Mouse (Mus musculus) layer of hippocampus, adult 18-20 months (tissue): ENCODE measurements at regions not wholly inside any gene's neighbourhood (a gene's known extent, or its start where the extent isn't known, plus 50 kb on each side); places are given as distances from the start of the nearest gene placed in this dataset.

Experiments used
- DNase-seq, 2 experiments: peaks; one replicate each; pipeline ENCODE4 v3.0.0; 2022; ENCODE audit warnings: low spot score in 2 of 2

DNA sequence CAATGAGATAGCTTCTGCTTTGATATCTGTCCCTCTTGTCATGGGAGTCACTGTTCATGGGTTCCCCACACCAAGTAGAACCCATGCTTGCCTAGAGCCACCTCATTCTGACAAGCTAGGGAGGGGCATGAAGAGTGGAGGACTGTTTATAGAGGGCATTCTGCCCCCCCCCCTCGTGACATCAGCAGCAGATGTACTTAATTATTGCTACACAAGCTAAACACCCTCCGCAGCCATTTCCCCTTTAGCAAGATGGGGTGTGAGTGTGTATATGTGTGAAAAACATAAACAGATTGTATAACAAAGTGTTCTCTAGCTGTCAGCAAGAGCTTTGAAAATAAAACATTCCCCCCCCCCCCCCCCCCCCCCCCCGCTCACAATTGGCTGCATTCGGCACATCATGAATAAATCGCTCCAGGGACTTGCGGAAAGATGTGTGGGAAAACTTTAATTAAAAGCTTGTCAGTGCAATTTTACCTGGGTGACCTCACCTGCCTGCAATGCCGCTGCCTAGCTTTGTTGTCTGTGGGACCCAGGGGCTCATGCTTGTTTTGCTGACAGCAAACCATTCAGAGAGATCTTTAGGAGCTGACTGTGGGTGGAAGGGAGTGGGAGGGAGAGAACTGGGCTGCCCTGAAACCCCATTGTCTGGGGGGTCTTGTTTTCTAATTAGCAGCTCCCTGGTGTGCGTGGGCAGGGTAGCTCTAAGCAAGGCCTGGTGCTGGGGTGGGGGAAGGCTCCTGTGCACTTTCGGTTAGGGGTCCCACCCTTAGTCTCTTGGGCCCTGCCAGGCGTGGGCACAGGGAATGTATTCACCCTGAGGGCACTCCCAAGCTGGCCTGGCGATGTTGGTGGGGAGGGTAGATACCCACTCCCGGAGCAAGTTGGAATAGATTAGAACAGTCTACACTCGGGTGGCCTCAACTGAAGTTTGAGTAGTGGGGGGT is 63.4 kb downstream of the Irx2 start:
- peak in 1 of 2 experiments; percentile 19 for DNase-seq

DNA sequence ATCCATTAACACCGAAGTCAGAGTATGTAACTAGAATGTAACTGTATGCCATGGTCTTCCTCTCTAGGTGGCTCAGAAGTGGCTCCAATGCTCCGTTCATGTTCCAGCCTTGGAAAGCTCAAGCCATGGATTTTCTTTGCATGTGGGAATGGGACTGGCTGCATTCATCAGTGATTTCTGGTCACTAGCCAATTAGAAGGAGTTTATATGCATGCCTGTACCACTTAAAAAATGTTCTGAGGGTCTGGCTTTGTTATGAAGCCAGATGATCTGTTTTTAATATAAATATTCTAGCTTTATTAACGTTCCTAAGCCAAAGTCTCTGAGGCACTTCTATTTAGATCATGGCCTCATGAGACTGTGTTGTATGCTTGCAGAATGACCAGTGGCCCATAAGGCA is 78.8 kb downstream of the Irx2 start:
- DNase-seq, result no peak

DNA sequence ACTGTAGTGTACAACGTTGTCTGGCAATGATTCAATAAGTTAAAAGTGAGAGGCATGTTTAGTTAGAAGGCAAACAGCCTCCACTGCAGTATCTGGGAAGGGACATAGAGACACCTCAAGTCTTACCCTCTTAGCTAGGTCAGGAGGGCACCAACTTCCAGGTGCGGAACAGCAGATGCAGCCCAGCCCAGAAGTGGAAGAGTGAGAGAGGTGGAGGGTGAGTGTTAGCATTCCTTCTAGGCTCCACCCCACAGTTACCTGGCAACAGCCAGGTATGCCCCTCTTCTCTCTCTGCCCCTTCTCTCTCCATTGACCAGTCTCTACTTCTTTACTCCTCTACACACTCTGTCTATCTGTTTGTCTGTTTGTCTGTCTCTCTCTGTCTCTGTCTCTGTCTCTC is 80.1 kb downstream of the Irx2 start:
- DNase-seq, result no peak

DNA sequence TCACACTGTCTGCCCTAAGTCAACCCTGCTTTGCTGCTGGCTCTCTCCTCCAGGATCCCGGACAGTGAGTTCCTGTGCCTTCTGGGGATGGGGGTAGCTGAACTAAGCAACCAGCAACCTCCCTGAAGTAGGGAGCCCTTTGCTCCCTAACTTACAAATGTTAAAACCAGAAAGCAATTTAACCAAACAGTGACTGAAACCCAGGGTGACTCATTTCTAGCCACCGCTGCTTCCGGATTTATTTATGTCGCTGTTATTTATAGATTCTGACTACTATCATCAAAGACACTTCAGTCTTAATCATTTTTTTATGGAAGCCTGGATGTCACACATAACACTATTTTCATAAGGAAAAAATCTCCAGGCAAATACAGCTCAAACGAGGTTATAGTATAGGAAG is 81.4 kb downstream of the Irx2 start:
- DNase-seq, result no peak

DNA sequence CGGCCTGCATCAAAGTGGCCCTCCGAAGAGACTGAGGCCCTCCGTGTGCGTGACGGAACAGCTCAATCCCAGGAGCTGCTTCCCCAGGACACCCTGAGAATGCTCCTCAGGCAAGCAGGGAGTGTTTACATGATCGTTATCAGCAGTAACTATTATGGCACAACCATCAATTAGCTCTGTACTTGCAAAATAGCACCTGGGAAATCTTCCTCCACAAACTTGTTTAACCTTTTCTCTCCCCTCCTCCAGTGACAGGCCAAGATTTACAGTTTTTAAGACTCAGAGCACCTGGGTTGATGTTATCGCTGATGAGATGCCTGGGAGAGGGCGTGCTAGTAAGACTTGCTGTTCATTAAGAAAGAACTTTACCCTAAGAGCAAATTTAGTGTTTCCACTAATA is 82.5 kb downstream of the Irx2 start:
- no peak for DNase-seq

DNA sequence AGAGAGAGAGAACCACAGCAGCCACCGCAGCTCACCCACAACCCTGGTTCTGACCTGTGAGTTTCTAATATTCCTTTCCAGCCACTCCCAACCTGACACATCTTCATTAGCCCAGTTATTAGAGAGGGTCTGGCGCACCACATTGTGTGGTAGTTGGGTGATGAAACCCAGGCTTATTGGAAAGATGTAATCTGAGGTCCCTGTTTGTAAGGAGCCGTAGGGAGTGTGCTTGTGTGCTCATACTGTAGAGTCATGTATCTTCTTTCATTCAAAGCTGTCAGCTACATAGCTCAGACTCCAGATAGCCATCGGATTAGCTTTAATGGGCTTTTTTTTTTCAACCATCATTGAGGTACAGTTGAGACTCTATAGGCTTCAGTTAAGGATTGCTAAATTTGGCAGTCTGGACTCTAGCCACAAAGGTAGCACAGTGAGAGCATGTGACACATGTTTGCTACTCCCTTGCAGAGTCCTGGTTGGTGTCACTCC is 83.3 kb downstream of the Irx2 start:
- DNase-seq, result no peak

DNA sequence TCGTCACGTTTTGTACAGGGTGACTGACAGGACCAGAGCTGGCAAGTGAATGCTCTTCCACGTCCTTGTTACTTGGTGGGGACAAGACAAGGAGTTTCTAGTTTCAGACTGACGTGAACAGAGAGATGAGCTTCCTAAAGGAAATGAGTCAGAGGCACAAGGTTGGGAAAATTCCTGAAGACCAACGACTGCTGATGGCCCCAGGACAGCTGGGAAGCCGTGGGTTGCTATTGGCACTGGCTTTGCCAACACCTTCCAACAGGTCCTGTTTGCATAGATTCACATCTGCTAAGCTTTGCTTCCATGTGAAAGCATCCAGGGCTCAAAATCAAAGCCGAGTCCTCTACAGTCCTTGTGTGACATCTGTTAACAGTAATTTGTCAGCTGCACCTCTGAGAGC is 86.2 kb downstream of the Irx2 start:
- no peak for DNase-seq

DNA sequence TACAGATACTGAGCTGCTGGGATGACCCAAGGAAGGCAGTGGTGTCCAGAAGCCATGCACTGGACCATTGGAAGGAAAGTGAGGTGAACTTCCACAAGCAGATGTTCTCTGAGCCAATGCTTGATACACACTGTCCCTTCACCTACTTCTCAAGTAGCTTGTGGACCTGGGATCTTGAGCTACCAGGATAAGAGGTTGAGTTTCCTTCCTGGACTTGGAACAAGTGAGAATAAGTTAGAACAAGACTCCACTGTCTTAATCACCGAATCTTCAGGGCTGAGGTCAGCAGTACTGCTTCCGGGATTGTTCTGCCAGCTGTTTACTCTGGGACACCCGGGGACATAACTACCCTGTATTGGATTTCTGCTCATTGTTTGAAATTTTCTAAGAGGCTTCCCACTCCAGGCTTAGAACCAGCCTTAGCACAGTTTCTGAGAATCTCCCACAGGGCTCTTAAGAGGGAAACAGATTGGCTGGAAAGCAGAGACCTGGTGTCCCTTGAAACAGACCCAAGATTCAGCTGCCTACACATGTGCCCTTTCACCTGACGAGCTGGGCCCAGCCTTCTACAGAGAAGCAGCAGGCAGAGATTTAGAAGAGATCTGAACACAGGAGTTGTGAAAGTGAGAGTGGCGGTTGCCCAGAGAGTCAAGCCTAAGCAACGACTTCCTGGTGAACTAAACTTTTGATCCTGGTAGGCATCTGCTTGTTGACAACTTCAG is 87.5 kb downstream of the Irx2 start:
- DNase-seq, result no peak

DNA sequence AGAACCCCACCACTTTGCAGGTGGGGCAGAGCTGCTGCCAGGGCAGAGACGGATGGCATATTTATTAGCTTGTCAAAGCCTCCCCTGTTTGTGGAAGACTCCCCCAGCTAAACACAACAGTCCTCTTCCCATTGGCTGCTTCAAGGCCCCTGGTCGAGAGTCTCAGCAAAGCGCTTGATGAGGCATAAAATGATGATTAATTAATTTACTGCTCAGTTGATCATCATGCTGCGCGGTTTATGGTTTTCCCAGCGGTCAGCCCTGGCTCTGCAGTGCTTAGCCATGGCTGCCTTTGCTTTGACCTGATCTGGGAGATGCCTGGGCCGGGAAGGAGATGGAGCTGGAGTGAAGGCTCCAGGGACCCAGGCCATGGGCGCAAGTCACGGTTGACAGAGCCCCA is 98.5 kb downstream of the Irx2 start:
- DNase-seq, result no peak

DNA sequence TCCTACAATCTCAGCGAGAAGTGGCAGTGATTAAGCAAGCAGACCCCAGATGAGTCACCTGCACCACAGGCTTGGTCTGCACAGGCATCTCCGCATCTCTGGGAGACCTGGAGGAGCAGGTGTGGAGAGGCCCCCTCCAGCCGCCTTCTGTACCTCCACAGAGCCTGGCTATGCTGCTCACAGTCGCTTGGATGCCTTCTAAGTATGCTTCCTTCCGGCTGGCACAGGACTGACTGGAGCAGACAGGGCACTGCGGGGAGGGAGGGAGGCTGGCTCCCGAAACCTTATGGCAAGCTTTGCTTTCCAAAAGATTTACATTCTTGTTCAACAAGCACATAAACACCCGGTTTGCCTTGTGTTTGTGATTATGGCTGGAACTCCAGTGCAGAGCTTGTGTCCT is 107.3 kb downstream of the Irx2 start:
- peak in 1 of 2 experiments; percentile 3 for DNase-seq

DNA sequence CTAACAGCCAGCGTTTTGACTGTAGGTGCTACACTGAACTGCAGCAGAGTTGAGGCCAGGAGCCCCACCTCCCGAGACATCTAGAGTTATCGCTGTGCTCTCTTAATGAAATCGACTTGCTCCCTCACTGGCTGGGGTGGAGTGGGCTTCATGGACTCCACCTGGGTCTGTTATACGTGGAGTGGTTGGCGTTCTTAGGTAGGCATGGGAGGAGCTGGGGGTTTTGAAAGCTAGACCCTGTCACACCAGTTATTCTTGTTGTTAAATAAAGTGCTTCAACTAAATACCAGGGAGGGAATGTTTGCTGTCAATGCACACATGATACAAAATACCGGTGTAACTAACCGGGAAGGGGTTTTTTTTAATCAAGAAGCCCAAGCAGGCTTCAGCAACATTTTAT is 108.4 kb downstream of the Irx2 start:
- no peak for DNase-seq

DNA sequence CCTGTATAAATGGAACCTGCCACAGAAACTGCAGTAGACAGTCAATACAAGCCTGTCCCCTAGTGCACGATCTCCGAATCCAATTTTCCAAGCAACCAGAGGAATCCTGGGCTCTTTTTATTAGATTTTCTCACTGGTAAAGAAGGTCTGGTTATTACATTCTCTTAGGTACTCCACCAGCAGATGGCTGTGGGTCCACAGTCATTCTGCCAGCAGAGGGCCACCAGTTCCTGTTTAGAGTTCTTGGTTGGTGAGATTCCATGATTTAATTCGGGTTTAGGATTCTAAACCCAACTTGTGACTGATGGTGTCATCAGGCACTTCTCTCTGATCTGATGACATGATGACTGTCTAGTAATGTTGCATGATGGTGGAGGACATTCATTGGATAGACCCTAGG is 118.6 kb downstream of the Irx2 start:
- DNase-seq, result peak in 1 of 2 experiments; percentile 9

DNA sequence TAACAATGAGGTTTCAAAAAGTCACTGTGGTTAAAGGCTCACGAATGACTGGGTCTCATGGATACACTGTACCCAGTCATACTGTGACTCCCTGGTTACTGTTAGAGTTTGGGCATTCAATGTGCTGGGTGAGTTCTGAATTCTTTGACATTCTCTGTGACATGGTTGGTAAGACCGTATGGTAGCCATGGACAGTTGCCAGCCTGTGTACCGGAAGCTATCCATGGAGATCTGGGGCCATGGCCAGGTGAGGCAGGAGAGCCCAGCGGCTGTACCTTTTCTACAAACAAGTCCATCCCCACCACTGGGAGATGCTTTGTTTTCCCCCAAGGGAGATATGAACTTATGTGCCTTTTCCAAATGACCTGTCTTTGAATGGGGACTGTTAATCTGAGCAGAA is 126.4 kb downstream of the Irx2 start:
- DNase-seq, result no peak

DNA sequence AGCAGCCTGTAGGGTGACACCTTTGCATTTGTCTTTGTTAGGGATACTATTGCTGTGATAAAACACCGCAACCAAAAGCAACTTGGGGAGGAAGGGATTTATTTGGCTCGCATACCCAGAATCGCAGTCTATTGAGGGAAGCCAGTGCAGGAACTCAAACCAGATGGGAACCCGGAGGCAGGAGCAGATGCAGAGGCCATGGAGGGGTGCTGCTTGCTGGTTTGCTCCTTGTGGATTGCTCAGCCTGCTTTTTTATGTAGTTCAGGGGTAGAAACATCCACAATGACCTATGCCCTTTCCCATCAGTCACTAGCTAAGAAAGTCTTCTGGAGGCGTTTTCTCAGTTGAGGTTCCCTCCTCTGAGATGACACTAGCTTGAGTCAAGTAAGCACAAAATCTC is 133.9 kb downstream of the Irx2 start:
- no peak for DNase-seq

DNA sequence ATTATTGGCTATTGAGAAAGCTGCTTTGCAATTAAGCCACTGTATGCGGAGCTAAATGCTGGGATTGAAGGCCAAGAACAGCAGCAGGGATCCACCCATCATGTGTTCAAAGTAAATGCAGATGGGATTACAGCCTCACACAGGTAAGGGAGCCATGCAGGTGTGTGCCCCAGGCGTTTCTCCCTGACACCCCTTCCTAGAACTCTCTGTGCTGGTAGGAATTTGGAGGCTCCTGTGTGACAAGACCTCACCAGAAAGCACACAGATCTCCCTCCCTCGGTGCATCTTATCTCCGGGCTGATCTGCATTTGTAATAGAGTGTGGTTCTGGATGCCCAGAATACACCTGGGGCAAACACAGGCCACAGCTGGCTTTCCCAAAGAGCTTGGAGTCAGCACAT is 134.7 kb downstream of the Irx2 start:
- DNase-seq, result no peak

DNA sequence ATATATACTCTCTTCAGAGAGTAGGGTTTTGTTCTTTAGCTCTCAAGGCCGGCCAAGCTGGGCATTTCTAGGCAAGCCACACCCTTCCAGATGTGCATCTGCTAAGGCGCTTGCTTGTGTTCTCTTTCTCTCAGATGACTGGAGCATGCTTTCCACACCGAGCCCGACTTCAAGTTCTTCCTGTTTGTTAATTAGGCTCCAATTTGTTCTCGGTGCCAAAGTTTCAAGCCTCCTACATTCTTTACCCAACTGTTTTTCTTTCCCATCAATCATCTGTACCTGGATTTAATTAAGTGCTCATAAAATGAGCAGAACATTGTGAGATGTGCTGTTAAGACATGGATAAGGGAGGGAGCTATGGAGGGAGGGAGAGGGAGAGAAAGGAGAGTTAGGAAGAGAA is 138.7 kb downstream of the Irx2 start:
- DNase-seq, result no peak

DNA sequence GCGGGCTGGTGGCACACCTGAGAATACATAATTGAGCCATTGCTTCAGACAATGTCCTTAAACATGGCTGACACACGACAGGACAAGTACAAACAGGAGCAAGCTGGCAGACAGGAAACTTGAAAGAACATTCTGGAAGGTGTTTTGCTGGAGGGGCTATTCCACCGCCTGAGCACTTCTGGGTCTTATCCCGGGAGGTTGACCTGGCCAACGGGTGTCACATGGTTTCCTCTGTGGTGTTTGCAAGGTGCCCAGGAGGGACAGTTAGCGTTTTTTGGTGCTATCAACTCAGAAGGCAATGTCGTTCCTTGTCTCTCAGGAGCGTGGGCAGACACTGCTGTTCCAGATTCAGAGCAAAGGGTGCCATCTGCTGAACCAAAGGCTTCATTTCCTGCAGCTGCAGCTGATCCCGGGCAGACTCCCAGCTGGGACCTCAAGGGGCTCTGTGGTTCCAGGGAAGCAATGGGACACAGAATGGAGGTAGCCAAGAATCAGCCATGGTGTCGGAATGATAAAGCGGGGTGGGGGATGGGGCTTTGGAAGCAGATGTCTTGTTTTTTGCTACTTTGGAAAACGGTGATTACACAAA is 140.5 kb downstream of the Irx2 start:
- DNase-seq, result peak; percentile 44 to 79

DNA sequence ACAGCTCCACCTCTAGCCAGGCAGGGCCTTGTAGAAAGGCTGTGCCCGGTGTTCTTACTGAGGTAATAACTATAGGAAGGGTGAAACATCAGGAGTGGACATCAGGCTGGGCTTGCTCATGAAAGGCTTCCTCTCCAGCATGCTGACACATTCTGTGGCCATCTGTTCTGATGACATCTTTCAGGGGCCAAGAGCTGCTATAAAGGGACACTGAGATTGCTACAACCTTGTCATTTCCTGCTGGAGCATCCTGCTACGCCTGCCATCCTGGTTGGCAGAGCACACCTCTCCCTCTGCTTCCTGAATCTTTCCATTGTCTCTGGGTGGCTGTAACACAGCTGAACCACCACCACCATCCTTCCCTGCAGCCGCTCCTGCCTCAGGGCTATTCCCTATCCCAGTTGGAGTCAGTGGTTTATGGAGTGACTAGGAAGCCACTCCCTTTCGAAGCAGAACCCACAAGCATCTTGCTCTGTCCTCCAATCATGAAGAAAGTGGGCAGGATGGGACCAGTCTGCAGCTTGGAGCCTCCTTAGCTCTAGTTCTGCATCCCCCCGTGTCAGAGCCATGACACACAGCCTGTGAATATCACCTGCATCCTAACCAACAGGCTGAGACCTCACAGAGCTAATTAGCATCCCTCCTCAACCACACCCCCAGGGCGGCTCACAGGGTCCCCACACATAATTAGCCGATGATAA is 154.6 kb downstream of the Irx2 start:
- DNase-seq, result no peak

DNA sequence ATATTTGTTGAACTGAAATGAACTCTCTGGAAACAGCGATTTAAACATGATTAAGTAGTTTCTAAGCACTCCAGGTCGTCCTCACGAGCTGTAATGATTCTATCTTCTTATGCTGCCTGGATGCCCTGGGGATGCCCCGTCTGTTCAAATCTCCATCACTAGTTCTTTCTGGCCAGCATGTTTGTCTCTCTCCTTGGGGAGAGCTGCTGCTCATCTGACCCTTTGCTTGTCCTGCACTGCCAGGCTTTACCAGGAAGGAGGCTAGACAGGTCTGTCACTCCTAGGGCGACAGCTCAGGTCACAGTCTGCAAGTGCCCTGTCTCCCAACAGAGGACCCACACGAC is 155.1 kb downstream of the Irx2 start:
- DNase-seq, result no peak

DNA sequence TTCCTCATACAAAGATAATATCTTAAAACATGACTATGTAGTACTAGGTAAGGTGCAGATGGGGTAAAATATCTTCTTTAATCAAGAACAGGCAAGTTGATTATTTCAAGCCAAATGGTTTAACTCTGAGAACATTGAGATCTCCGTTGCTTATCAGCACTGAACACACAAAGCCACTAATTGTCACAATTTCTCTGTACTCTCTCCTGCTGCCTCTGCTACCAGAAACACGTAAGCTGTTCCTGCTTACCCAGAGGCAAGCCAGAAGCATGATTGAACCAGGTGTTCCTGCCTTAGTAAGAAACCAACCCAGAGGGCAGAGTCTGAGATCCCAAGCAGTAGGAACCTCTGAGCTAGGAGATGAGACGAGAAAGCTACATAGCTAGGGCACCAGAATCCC is 164.1 kb downstream of the Irx2 start:
- no peak for DNase-seq

DNA sequence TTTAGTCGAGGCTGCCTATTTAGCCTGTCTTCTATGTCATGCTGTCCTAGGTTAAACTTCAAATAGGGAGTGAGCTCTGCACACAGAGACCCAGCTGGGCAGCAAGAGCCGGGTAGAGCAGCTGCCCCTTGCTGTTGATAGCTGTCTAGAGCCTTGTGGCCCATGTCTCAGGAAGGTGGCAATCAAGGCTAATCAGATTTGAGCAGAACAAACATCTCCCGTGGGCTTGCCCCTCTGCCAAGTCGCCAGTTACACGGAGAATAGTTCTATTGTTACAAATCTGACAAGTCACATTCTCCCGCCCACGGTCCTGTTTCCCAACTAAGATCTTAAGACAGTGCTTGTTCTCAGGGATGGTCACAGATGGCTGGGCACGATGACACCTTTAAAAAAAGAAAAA is 171.4 kb downstream of the Irx2 start:
- peak in 1 of 2 experiments; percentile 10 for DNase-seq

DNA sequence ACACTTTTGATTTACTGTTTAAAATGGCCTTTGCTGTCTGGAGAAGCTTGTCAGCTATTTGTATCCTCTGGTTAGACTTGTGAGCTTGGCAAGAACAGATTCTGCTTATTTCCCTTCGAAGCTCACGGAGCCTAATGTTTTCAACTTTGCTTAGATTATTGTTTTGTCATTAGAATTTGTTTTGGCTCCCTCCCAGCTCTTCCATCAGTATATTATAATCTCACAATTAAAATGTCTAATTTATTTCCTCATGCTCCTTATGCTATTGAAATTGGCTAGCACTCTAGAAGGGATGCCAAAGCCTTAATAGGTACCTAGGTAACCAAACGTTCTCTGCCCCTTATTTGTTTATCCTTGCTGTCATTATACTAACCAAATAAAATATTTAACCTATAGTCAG is 171.9 kb downstream of the Irx2 start:
- DNase-seq, result no peak
